Mouse (Mus musculus) lung, postnatal 36 days (tissue): Measurements from ENCODE around the gene Borcs5.

Experiments used
- DNase-seq: peaks from one replicate; pipeline ENCODE4 v3.0.0; 2022; ENCODE audit warnings: mixed read lengths

Gene Borcs5

GRCm38 (mm10) chr6:134630447-134630846 is 8.9 kb upstream of the Borcs5 start:
- DNase-seq, result no peak

- peak; percentile 61 for DNase-seq
Observed at GRCm38 (mm10) chr6:134631947-134632687, 7.2 kb upstream of the Borcs5 start, which contains the start of gene Mansc1. Gene Mansc1, minus strand, starts transcription at chr6:134632488.

DNA sequence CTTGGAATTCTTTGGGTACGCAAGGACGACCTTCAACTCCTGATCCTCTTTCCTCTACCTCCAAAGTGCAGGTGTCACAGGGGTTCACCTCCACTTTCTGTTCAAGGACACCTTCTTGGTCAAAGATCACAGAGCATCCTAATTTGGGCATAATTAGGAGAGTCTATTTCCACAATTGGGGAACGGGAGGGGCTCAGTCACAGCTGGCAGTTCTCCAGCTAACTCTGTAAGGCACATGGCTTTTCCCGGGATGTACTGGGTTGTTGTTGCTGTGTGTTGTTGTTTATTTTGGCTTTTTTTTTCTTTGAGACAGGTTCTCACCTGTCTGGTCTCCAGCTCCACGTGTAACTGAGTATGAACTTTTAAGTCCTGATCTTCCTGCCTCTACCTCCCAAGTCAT is 6.6 kb upstream of the Borcs5 start:
- no peak for DNase-seq

- DNase-seq, result no peak
Observed at GRCm38 (mm10) chr6:134633553-134633952, 5.8 kb upstream of the Borcs5 start.

DNA sequence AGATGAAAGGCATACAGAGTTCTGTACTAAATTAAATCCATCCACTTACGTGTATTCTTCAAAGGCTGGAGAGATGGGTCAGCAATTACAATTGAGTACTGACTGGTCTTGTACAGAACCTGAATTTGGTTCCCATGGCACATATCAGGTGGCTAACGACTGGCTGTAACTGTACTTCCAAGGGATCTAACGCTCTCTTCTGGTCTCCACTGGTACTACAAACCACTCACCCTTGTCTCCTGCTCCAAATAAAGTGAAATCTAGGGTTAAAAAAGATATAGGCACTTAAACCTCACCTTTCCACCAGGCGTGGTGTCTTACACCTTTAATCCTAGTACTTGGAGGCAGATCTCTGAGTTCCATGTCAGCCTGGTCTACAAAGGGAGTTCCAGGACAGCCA is 2.8 kb upstream of the Borcs5 start:
- no peak for DNase-seq

- no peak for DNase-seq
Observed at GRCm38 (mm10) chr6:134639900-134640299, 590 bp downstream of the Borcs5 start.

GRCm38 (mm10) chr6:134640485-134641475 is 1.5 kb downstream of the Borcs5 start:
- DNase-seq, result peak; percentile 96

- DNase-seq, result peak; percentile 70
Observed at GRCm38 (mm10) chr6:134641738-134642446, 2.6 kb downstream of the Borcs5 start.

DNA sequence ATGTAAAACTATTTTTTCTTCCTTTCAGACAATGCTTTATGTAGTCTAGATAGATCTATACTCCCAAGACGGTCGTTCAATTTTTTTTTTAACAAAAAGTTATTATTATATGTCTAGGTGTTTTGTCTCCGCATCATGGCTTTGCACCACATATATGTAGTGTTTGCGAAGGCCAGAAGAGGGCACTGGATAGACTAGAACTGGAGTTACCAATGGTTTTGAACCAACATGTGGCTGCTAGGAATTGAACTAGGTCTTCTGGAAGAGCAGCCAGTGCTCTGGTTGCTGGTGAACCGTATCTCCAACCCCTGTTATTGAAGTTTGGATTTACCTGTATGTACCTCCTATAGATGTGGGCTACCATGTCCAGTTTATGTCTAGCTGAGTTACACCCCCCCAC is 4.0 kb downstream of the Borcs5 start:
- peak; percentile 26 for DNase-seq

DNA sequence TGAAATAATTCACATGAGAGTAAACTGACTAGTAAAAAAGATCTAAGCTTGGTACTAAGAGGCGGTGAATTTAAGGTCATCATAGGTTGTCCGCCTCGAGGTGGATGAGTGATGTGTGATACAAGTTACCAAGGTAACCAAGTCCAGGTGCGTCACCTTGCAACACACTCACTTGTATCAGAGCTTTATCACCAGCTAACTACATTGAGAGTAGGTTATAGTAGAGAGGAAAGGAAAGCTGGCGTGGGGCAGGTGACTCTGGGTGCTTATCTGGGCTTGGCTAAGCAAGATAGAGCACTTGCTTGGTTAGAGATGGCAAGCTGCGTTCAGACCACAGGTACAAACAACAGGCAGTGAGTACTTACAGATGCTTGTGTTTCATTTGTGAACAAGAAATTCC is 7.5 kb downstream of the Borcs5 start:
- no peak for DNase-seq

DNA sequence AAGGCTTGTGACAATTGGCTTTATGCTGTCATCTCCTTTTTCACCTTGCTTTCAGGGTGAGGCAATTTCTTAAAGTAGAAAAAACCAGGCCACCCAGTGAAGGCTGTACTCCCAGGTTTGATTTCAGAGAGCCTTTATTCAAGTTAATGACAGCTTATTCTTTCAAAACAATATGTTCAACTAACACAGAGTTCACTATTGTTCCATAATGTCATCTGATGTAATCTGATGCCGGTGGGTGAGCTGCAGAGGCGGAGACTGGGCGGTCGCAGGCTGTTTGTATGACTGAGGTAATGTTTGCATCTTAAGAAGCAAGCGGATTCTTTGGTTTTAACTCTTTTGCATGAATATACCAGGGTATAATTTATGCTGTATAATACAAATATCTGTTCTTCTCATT is 8.3 kb downstream of the Borcs5 start:
- DNase-seq, result peak; percentile 27

- no peak for DNase-seq
Observed at GRCm38 (mm10) chr6:134648356-134648755, 9.0 kb downstream of the Borcs5 start.

- no peak for DNase-seq
Observed at GRCm38 (mm10) chr6:134656527-134656926, 17.2 kb downstream of the Borcs5 start.

- DNase-seq, result peak; percentile 80
Observed at GRCm38 (mm10) chr6:134659108-134659958, 20.0 kb downstream of the Borcs5 start.

- DNase-seq, result no peak
Observed at GRCm38 (mm10) chr6:134660714-134661406, 21.6 kb downstream of the Borcs5 start.

DNA sequence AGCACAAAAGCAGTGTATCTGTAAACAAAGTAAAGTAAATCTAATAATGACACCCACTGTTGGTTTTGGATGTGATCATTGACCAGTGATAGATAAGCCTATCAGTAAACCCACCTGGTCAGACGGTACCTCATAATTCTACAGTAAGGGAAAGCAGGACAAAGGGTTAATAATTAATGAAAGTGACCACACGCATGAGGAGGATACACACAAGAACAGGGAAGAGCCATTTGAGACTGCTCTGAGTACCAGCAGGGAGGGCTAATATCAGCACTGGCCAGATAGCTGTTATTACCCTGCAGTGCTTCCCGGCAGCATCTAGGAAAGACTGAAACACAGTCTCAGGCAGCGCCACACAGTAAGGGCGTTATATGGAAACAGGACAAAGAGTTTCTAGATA is 25.3 kb downstream of the Borcs5 start:
- DNase-seq, result no peak

GRCm38 (mm10) chr6:134665817-134666216 is 26.5 kb downstream of the Borcs5 start:
- DNase-seq, result peak; percentile 28

GRCm38 (mm10) chr6:134668519-134668918 is 29.2 kb downstream of the Borcs5 start:
- no peak for DNase-seq

DNA sequence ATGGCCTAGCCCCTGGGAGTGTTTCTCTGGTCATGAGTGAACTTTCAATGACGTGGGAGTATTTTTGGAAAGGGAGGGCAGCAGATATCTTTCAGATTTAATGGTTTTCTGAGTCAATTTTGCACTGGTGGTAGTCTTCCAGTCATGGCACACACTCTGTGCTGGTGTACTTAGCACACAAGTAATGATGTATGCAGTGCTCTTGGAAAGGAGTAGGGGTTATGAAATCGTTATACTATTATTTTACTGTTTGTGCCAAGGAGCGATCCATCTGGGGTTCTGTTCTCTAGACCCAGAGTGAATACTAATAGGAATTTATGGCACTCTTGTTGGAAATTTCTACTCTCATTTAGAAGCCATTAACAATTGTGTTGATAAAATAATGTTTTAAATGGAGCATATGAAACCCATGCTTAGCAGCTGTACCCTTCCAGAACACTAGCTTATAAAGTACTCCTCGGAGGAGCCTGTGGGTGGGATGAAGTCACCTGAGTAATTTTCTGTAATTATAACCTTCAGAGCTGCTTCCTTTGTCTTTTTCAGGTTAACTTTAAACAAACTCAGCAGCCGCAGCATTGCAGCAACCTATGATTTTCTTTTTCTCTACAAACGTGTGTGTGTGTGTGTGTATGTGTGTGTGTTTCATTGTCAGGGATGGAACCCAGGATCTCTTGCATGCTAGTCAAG is 30.0 kb downstream of the Borcs5 start:
- peak; percentile 5 for DNase-seq

- peak; percentile 39 for DNase-seq
Observed at GRCm38 (mm10) chr6:134670881-134671411, 31.6 kb downstream of the Borcs5 start.
